Mouse (Mus musculus): ENCODE measurements at regions not wholly inside any gene's neighbourhood (a gene's known extent, or its start where the extent isn't known, plus 50 kb on each side); places are given as distances from the start of the nearest gene placed in this dataset.

GRCm38 (mm10) chr2:61201387-61201786 lies 238.4 kb upstream of the Rbms1 start:
- TF ChIP-seq CTCF (conservative IDR thresholded peaks at IDR 0.05; ENCODE audit: insufficient read depth, insufficient read length, low read depth, low read length) (no peak), POLR2A (IDR thresholded peaks at IDR 0.05; ENCODE audit: low read depth, low read length) (no peak)

Measured in kidney, adult 2 months (tissue).